Mouse (Mus musculus): ENCODE data around the gene Tmem121b.

The Tmem121b gene

GRCm38 (mm10) chr6:120493374-120494181 is at the start of gene Tmem121b:
Tmem121b (minus strand) TSS chr6:120493807.
- DNase-seq (ENCODE audit: low spot score): peak; percentile 35

- DNase-seq (ENCODE audit: low spot score): no peak
Observed at GRCm38 (mm10) chr6:120542061-120542460, 48.5 kb upstream of the Tmem121b start.

DNA sequence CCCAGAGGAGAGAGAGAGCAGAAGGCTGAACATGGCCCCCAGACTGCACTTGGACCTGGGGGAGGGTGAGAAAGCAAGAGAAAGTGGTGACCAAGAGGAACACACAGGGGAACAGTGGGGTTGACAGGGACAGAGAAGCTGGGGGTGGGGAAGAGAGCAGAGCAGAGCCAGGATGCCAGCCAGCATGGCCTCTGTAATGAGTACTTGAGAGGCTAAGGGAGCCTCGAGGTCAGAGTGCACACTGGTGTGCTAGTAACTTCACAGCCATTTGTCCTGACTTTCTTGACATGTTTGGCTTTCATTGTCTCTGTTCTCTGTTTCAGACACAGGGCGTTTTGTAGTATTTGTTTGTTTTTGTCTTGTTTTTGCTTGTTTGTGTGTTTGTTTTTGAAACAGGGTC is 47.8 kb upstream of the Tmem121b start:
- no peak for DNase-seq (ENCODE audit: low spot score)

DNA sequence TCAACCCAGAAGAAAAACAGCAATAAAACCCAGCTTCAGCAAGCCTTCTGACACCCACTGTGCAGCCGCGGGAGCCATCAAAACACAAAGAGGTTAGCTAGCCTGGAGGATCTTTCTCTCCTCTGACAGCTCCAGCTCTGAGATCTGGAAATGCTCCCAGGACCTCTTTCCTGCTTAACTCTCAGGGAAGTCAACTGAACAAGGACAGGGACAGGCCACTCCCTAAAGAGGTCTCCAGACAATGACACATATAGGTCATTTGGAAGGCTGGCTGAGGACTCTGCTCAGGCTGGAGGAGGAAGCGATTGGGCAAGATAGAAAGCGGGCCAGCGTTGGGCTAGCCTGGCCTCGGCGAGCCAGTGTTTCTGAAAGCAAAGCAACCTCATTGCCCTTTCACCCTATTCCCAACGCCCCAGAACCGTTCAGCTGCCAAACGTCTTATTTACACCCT is 46.2 kb upstream of the Tmem121b start:
- DNase-seq (ENCODE audit: low spot score): no peak

- peak; percentile 44 for DNase-seq (ENCODE audit: low spot score)
Observed at GRCm38 (mm10) chr6:120539132-120539759, 45.6 kb upstream of the Tmem121b start.

- DNase-seq (ENCODE audit: low spot score): no peak
Observed at GRCm38 (mm10) chr6:120536337-120536736, 42.7 kb upstream of the Tmem121b start.

- DNase-seq (ENCODE audit: low spot score): no peak
Observed at GRCm38 (mm10) chr6:120532594-120532993, 39.0 kb upstream of the Tmem121b start.

DNA sequence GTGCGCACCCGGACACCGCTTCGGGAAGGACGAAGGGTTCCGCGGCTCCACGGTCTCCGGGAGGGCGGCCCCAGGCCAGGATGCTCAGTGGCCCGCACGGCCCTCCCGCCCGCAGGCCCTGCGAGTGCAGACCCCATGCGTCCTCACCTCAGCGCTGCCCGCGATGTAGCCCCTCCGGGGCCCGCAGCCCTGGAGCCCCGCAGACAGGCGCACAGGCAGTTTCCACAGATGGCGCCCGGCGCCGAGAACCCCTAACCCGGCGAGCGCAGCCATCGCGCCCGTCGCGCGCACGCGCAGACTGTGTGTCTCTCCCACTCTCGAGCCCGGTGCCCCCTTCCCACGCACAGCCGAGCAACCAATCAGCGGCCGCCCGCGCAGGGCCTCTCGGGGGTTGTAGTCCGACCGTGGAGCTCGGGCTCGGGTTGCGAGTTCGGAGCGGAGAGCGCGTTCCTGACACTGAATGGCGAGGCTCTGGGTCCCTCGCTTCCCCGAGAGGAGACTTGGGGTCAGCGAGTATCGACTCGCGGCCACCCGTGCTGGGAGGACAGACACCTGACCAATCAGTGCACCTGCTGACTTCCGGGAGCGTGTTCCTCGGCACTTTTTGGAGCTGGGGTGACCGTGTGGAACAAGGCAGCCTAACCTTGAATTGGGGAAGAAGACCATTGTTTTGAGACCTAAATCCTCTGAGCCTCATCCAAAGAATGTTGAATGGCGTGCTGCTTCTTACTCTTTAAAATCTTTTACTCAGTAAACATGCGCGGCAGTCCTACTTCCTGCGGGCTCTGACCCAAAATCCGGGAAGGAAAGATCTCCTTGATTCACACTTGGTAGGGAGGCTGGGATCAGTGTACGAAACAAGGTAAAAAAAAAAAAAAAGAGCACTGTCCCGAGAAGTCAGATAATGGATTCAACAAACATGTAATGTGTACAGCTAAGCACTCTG is 37.7 kb upstream of the Tmem121b start, which contains the start of gene Hdhd5:
Hdhd5 (minus strand) TSS at position 300 of the 946 bp plus-strand sequence.
- peak; percentile 81 for DNase-seq (ENCODE audit: low spot score)

- DNase-seq (ENCODE audit: low spot score): no peak
Observed at GRCm38 (mm10) chr6:120529123-120529522, 35.5 kb upstream of the Tmem121b start.

DNA sequence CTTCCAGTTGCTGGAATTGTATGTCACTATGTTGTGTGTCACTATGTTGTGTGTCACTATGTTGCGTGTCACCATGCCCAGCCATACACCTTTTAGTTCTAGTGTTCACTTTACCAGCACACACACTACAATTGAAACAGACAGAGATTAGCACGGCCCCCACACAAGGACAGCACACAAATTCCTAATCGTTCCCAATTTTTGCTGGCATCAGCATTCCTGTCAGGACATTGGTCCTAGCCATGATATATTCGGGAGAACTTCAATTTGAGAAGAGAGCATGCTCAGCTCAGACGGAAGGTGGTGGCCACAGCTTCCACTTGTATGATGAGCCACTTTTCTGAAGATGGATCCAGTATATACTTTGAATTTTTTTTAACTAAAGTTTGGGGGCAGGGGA is 31.2 kb upstream of the Tmem121b start:
- no peak for DNase-seq (ENCODE audit: low spot score)

GRCm38 (mm10) chr6:120519647-120520046 is 26.0 kb upstream of the Tmem121b start:
- no peak for DNase-seq (ENCODE audit: low spot score)

DNA sequence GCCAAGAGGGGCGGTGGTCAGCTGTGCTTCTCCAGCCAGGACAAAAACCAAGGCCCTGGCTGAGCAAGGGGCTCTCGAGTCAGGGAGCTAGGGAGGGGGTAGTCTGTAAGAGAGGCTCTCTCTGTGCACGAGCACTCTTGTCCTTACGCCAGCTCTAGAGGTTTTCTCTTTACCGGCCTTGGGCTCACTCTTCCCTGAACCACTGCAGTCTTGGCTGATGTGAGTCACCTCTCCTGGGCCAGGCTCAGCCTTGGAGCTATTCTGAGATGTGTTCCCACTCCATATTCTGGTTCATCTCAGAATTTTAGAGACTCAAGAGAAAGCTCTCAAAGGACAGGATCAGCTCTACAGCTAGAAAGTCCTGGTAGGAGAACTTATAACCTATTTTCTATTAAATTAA is 23.7 kb upstream of the Tmem121b start:
- DNase-seq (ENCODE audit: low spot score): no peak

- DNase-seq (ENCODE audit: low spot score): no peak
Observed at GRCm38 (mm10) chr6:120516879-120517278, 23.3 kb upstream of the Tmem121b start.

DNA sequence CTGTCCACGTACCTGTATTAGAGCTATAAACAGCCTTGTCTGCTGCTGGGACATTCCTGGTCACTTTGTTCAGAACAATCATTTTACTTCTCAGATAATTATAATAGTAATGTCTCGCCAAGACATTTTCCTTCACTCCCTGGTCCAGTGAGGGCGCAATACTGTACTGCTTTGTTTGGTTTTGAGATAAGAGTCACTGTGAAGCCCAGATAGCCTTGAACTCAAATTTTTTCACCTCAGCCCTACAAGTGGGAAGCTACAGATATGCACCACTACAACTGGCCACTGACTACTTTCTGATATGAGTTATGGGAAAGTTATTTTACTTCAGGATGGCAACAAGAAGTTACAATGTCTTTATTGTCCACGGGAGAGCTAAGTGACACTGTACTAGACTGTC is 22.8 kb upstream of the Tmem121b start:
- no peak for DNase-seq (ENCODE audit: low spot score)

GRCm38 (mm10) chr6:120511212-120511611 is 17.6 kb upstream of the Tmem121b start:
- DNase-seq (ENCODE audit: low spot score): no peak

- DNase-seq (ENCODE audit: low spot score): no peak
Observed at GRCm38 (mm10) chr6:120510425-120510824, 16.8 kb upstream of the Tmem121b start.

DNA sequence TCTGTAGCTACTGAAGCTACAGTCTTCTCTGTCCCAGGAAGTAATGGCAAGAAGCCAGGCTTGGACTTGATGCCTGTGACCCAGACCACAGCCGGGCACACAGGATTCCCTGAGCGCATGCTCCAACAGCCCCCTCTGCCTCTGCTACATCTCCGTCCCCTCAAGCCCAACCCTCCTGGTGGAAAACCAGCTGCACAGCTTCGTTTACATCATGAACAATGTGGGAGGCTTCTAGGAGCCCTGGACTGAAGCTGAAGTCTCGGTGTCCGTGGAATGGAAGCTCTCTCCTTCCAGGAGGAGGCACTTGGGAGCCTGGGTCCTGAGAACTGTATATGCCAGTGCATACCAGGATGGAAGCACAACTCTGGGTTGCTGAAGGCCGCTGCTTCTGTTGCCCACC is 16.4 kb upstream of the Tmem121b start:
- DNase-seq (ENCODE audit: low spot score): no peak

GRCm38 (mm10) chr6:120508645-120509044 is 15.0 kb upstream of the Tmem121b start:
- no peak for DNase-seq (ENCODE audit: low spot score)

DNA sequence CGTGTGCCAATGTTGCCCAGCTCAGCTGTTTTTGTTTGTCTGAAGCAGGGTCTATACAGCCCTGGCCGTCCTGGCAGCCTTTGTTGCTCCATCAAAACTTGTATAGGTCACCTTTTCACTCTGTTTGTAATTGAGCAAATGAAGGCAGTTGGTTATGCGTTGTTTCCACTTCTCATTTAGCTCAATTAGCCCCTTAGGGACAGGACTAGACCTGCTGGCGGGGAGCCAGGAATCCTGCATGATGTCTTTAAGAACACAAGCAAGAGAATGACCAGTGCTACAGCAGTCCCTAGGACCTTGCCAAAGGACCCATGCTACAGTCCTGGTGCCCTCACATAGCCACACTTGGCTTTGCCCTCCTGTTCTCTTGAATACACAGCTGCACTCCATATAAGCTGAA is 11.9 kb upstream of the Tmem121b start:
- no peak for DNase-seq (ENCODE audit: low spot score)

GRCm38 (mm10) chr6:120504051-120504450 is 10.4 kb upstream of the Tmem121b start:
- no peak for DNase-seq (ENCODE audit: low spot score)

- DNase-seq (ENCODE audit: low spot score): no peak
Observed at GRCm38 (mm10) chr6:120496544-120496943, 2.9 kb upstream of the Tmem121b start.

All from ovary, postnatal 10 days (tissue).